Mouse (Mus musculus) left cerebral cortex, adult 2 months (tissue): ENCODE measurements at regions not wholly inside any gene's neighbourhood (a gene's known extent, or its start where the extent isn't known, plus 50 kb on each side); places are given as distances from the start of the nearest gene placed in this dataset.
"Not testable (repeated sequence)": the region's sequence is repeated elsewhere in the genome, so short reads cannot be mapped to it uniquely, and the experiment has no call there.

Source experiments
- DNase-seq, 2 experiments: peaks; one replicate each; pipeline ENCODE4 v3.0.0; 2021 to 2022; ENCODE audit warnings: low spot score in 2 of 2, mixed read lengths in 1 of 2; ENCODE audit errors: extremely low spot score in 1 of 2
- H3K27ac ChIP-seq: fragments of 200-600 bp; 2 replicates; pipeline ENCODE4 v1.8.1; 2022
- H3K4me3 ChIP-seq: fragments of 200-600 bp; 2 replicates; pipeline ENCODE4 v1.8.1; 2022
- CTCF ChIP-seq: fragments of 200-600 bp; IDR thresholded peaks from 2 replicates; pipeline ENCODE4 v1.8.1; 2022; ENCODE audit warnings: antibody characterized with exemption, mild to moderate bottlenecking, moderate library complexity
- intact Hi-C: fragments of 180-260 bp; cut with DNase I; formaldehyde crosslinking; loops from one replicate; pipeline ENCODE4 v1.15.1; 2025

GRCm38 (mm10) chr2:147989616-147990015 is 57.2 kb downstream of the Foxa2 start:
- no peak for DNase-seq
- H3K27ac ChIP-seq: no peak overlapping the region
- TF ChIP-seq CTCF: no peak
- intact Hi-C loops: no loop called here
- H3K4me3 ChIP-seq: no peak overlapping the region

GRCm38 (mm10) chr2:147988586-147988985 is 58.2 kb downstream of the Foxa2 start:
- Histone ChIP-seq H3K27ac (no peak overlapping the region), H3K4me3 (no peak overlapping the region)
- no peak for TF ChIP-seq CTCF
- intact Hi-C loops: no loop called here
- no peak for DNase-seq

- intact Hi-C loops: no loop called here
- Histone ChIP-seq H3K4me3 (no peak overlapping the region), H3K27ac (no peak overlapping the region)
- no peak for TF ChIP-seq CTCF
- no peak for DNase-seq
These were observed 61.6 kb downstream of the Foxa2 start for GRCm38 (mm10) chr2:147985261-147985575.

GRCm38 (mm10) chr2:147984547-147985260 is 62.1 kb downstream of the Foxa2 start:
- Histone ChIP-seq H3K27ac (no peak overlapping the region), H3K4me3 (no peak overlapping the region)
- intact Hi-C loops: no loop called here
- no peak for TF ChIP-seq CTCF
- no peak for DNase-seq

- intact Hi-C loops: no loop called here
These were observed 65.8 kb downstream of the Foxa2 start for GRCm38 (mm10) chr2:147980929-147981479.

GRCm38 (mm10) chr2:147980408-147980807 is 66.4 kb downstream of the Foxa2 start:
- DNase-seq: no peak
- TF ChIP-seq CTCF: no peak
- intact Hi-C loops: no loop called here
- H3K27ac ChIP-seq: no peak overlapping the region
- no peak overlapping the region for H3K4me3 ChIP-seq

More at GRCm38 (mm10) chr2:147980929-147981479, 65.8 kb downstream of the Foxa2 start:
- Histone ChIP-seq H3K4me3 (no peak overlapping the region), H3K27ac (no peak overlapping the region)
- DNase-seq: no peak
- TF ChIP-seq CTCF: no peak

GRCm38 (mm10) chr2:147979660-147980364 is 67.0 kb downstream of the Foxa2 start:
- Histone ChIP-seq H3K27ac (no peak overlapping the region), H3K4me3 (no peak overlapping the region)
- no peak for TF ChIP-seq CTCF
- DNase-seq: no peak
- intact Hi-C loops: no loop called here

GRCm38 (mm10) chr2:147979001-147979400 is 67.8 kb downstream of the Foxa2 start:
- H3K4me3 ChIP-seq: no peak overlapping the region

GRCm38 (mm10) chr2:147974776-147975175 is 72.0 kb downstream of the Foxa2 start:
- intact Hi-C loops: no loop called here
- DNase-seq: peak in 1 of 2 experiments; percentile 13
- no peak for TF ChIP-seq CTCF
- H3K27ac ChIP-seq: no peak overlapping the region
- H3K4me3 ChIP-seq: no peak overlapping the region

More at GRCm38 (mm10) chr2:147979001-147979400, 67.8 kb downstream of the Foxa2 start:
- no peak for DNase-seq
- intact Hi-C loops: no loop called here
- no peak overlapping the region for H3K27ac ChIP-seq
- no peak for TF ChIP-seq CTCF

- Histone ChIP-seq H3K4me3 (no peak overlapping the region), H3K27ac (no peak overlapping the region)
- no peak for DNase-seq
- TF ChIP-seq CTCF: no peak
- intact Hi-C loops: no loop called here
These were observed 78.1 kb downstream of the Foxa2 start for GRCm38 (mm10) chr2:147968671-147969070.

GRCm38 (mm10) chr2:147967829-147968529 is 78.8 kb downstream of the Foxa2 start:
- Histone ChIP-seq H3K27ac (no peak overlapping the region), H3K4me3 (no peak overlapping the region)
- no peak for DNase-seq
- no peak for TF ChIP-seq CTCF
- intact Hi-C loops: no loop called here

- intact Hi-C loops, H3K27ac ChIP-seq, DNase-seq, H3K4me3 ChIP-seq: not testable (repeated sequence)
These were observed 83.5 kb downstream of the Foxa2 start for GRCm38 (mm10) chr2:147963284-147963683.
